Mouse (Mus musculus): ENCODE data around the gene Mpg.
"Not testable (repeated sequence)": the region's sequence is repeated elsewhere in the genome, so short reads cannot be mapped to it uniquely, and the experiment has no call there.

Mpg gene

GRCm38 (mm10) chr11:32226124-32226871 is at the start of gene Mpg:
Gene Mpg, plus strand, starts transcription at chr11:32226505.
- peak; percentile 76 to 78 for DNase-seq

DNA sequence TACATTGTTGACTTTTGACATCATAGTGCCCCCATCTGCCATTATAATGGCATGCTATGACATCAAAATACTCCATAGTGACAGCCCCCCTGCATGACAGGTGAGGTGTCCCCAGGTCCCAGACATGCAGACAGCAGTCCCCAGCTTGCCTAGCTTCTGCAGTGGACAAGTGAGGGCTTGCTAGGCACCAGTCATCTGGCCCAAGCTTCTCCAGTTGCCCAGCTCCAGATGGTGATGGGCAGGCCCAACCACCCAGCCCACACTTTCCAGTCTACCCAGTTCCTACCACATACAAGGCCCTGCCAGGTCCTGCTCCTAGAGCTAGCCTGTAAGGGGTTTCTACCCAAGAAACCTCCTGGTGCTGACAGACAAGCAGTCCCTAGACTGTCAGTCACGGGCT is 47.8 kb upstream of the Mpg start:
- no peak for DNase-seq

- DNase-seq = no peak
Observed at GRCm38 (mm10) chr11:32181246-32181645, 45.1 kb upstream of the Mpg start.

DNA sequence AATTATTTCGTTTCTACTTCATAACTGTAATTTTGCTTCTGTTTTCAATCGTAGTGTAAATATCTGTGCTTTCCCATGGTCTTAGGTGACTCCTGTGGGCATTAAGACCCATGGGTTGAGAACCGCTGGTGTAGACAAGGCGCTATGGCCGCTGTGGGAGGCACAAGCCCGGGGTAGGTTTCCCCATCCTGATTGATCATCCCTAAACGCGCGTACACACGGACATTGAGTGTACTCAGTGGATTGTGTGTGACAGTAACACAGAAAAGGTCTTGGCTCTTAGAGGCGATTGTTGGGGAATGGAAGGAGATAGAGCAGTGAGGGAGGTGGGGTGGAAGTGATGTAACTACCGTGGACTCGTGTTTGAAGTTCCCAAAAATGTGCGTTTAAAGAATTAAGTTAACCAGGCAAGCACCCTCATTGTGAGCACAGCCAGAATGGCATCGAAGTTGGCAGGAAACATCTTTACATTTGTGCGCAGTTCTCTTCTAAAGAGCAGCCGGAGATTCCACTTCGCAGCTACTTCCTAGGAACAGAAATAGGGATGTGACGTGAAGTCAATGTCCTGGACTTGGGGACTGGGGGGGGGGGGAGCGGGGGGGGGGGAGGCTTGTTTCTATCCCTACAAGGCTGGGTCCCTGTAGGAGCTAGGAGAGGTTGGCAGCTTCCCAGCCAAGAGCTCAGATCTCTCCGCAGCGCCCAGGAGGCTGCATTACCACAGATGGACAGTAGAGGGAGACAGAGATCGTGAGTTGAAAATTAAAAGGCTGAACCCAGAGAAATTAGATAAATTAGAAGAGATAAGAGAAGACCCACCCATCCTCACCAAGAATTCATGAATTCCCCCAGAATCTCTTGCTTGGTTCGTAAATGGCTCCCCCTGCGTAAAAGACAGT is 44.1 kb upstream of the Mpg start:
- peak in 1 of 2 experiments; percentile 30 for DNase-seq

GRCm38 (mm10) chr11:32184469-32184868 is 41.8 kb upstream of the Mpg start:
- no peak for DNase-seq

DNA sequence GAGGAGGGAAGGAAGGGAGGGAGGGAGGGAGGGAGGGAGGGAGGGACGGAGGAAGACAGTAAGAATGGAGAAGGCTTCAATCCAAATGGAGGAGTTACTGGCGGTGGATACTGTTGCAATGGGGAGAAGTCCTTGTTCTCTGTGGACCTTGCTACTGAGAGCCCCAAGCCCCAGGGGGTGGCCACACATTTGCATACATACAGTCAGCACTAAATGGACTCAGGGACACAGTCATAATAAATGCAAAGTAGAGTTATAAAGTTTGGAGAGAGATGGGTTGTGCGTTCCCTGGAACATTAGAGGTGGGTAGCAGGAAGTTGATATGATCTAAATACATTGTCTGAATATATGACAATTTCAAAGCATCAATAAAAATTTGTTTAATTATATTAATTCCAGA is 40.3 kb upstream of the Mpg start:
- no peak for DNase-seq

DNA sequence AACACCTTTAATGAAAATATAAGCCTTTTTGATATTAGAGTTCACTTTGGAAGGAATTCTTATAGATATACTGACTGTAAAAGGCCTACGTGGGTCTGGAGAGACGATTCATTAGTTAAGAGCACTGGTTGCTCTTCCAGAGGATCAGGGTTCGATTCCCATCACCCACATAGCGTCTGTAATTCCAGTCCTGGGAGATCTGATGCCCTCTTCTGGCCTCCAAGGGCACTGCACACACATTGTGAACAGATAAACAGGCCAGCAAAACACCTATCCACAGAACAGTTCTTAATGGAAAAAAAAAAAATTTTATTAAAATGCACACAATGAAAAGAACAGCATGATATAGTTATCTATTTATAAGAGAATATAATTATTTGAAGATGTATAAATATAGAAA is 39.0 kb upstream of the Mpg start:
- no peak for DNase-seq

GRCm38 (mm10) chr11:32188881-32189280 is 37.4 kb upstream of the Mpg start:
- DNase-seq = no peak

DNA sequence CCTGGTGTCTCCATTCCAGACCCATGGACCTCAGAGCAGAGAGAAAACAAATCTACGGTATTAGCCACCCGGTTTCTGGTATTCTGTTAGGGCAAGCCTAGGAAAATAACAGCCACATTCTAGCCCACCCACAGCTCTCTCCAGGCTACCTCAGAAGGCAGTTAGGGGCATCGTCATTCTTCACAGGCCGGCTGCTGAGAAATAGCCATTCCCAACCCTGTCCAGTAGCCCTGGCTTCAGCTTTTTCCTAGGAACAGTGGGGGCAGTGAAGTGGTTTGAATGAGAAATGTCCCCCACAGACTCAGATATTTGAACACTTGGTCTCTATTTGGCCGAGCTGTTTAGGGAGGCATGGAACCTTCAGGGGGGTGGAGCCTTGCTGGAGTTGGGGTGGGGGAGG is 36.9 kb upstream of the Mpg start:
- no peak for DNase-seq

GRCm38 (mm10) chr11:32190119-32190518 is 36.2 kb upstream of the Mpg start:
- DNase-seq = no peak

- DNase-seq = no peak
Observed at GRCm38 (mm10) chr11:32190603-32191110, 35.6 kb upstream of the Mpg start.

DNA sequence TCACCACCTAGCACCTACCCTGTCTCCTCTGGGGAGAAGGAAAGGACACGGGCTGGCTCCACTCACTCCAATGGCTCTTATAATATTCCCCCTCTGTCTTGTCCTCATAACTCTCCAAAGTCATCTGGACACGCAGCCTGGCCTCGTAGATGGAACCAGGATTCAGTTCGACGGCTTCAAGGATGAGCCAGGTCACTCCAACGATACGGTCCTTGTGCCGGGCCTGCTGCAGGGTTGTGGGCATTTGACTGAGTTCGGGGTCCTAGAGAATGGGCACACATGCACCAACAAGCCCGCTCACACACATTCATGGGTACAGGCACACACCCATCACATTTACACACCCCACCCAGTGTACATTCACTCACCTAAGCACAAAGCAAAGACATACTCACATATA is 33.1 kb upstream of the Mpg start:
- DNase-seq = no peak

GRCm38 (mm10) chr11:32194086-32194485 is 32.2 kb upstream of the Mpg start:
- DNase-seq = no peak

- DNase-seq = no peak
Observed at GRCm38 (mm10) chr11:32194626-32195025, 31.7 kb upstream of the Mpg start.

DNA sequence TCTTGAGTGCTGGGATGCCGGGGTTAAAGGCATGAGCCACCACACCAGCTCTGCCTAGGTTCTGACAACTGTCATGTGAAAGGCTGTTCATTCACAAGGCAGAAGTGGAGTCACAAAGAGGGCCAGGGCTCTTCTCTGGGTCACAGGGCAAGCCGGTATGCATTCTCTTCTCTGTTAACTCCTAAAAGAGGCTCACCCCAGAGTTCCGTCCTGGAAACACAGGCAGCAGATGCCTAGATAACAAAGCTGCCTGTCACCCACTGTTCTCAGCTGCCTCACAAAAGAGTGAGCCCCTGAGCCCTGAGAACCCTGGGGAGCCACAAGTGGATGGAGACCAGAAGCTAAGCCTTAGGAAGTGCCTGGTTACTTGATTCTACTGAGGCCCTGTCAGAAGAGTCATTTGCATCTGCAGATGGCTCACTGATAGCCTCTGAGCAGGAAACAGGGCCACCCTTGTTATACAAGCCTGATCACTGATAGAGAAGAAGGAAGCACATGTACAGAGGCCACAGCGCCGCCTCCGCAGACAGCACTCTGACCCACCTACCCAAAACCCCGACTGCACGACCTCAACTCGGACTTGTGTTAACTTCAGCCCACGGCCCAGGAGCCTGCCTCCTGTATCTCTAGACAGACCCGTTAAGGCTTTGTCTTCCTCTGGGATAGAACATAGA is 30.3 kb upstream of the Mpg start:
- no peak for DNase-seq

GRCm38 (mm10) chr11:32196727-32197126 is 29.6 kb upstream of the Mpg start:
- DNase-seq = no peak

DNA sequence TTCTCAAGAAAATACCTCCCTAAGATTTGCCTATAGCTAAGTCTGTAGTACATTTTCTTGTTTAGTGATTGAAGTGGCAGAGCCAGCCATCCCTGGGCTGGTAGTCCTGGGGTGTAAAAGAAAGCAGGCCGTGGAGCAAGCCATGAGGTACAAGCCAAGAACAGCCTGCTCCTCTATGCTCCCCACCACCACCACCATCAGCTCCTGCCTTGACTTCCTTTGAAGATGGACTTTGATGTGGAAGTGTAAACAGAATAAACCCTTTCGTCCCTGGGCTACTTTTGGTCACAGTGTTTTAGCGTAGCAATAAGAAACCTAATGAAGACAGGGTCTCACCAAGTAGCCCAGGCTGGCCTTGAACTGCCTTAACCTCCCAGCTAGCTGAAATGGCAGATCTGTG is 28.5 kb upstream of the Mpg start:
- DNase-seq = no peak

GRCm38 (mm10) chr11:32198256-32198955 is 27.9 kb upstream of the Mpg start:
- no peak for DNase-seq

GRCm38 (mm10) chr11:32199230-32199629 is 27.1 kb upstream of the Mpg start:
- peak in 1 of 2 experiments; percentile 47 for DNase-seq

DNA sequence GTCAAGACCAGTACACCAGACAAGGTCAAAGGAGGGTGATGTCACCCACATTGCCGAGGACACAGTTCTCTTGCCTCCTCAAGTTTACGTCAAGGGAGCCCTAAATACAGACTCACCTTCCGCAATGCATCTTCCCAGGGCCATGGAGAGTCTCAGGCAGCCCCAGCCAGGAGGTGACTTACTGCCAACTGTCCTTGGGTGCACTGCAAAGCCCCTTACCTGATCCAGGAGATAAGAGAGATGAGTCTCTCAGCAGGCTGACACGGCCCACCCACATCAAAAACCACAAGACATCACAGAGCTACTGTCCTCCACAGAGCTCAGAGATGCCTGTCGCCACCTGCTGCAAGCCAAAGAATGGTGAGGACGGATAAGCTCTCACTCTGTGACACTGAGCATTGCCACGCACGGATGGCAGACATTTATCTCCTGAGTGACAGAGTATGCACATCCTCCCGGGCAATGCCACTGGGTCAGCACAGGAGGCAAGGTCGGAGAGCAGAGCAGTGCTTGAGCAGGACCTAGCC is 26.2 kb upstream of the Mpg start, which contains the start of gene Il9r:
Gene Il9r (minus strand): TSS at position 205 of the 527 bp plus-strand sequence.
- DNase-seq = peak; percentile 59 to 76

GRCm38 (mm10) chr11:32200992-32201391 is 25.3 kb upstream of the Mpg start:
- DNase-seq = not testable (repeated sequence)

Data from thymus, adult 18-20 months (tissue).